Comparison of ENCODE assay signal across 15 mouse cellular contexts in the genomic region with DNA sequence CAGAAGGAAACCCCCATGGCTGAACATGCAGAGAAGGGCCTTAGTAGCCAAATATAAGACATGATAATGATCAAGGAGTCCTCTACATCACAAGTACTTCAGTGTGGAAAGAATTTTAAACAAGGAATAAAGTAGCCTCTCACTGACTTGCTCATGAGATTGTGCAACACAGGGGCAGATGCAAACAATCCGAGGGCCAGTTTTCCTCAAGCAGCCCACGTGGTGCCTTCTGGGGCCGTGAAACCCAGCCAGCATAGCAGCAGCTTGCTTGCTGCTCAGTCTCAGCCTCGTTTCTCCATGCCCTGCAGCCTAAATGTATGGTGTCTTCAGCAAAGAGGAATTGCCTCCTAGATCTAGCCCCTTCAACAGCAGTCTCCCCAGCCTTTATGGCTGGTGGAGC.
DNase-seq lines count a peak whose midpoint lies in the region.
"Had no signal": no experiment of that assay in that cellular context is flagged by ENCODE, and none has a peak within 500 bp of the region (broad histone marks: within the 10 kb centered on the region; RNA-seq: fewer than 3 reads in every experiment).

No protein-coding gene starts in this region.

- H3K4me1 ChIP-seq in heart, embryonic 10.5 days: no peaks in the 10 kb centered on the region
- H3K4me1 ChIP-seq: embryonic facial prominence, embryonic 15.5 days; forebrain, embryonic 13.5 days; hindbrain, embryonic 13.5 days; midbrain, embryonic 10.5 days had no signal

- H3K27ac ChIP-seq in heart, embryonic 10.5 days: no peak overlapping the region
- H3K27ac ChIP-seq: embryonic facial prominence, embryonic 15.5 days; forebrain, embryonic 13.5 days; hindbrain, embryonic 13.5 days; left cerebral cortex, adult 2 months; midbrain, embryonic 10.5 days had no signal

- DNase-seq in heart, adult 18-20 months: peak; percentile 57 to 69
- no peak for DNase-seq in heart, embryonic 10.5 days (ENCODE audit: low spot score)
- DNase-seq in NIH3T3 (ENCODE audit: low read depth): peak; percentile 82
- DNase-seq in heart, postnatal 25 days (ENCODE audit: low spot score): peak; percentile 40
- peak; percentile 84 for DNase-seq in lung, postnatal 36 days
- DNase-seq in cerebellum, adult 11-12 months: no peak
- no peak for DNase-seq in spleen, adult 18-20 months
- DNase-seq: gastrocnemius, postnatal 36 days; kidney, adult 18-20 months; kidney, postnatal 4 days had no signal

- H3K4me3 ChIP-seq in heart, embryonic 10.5 days: no peak overlapping the region
- H3K4me3 ChIP-seq: embryonic facial prominence, embryonic 15.5 days; forebrain, embryonic 13.5 days; hindbrain, embryonic 13.5 days; left cerebral cortex, adult 2 months; midbrain, embryonic 10.5 days had no signal

- 73% methylated on average over 4 of the region's 4 CpGs for WGBS in heart, embryonic 10.5 days

- intact Hi-C loops in heart, postnatal 25 days (cut with DNase I): no loop called here

- H3K27me3 ChIP-seq in heart, embryonic 10.5 days (ENCODE audit: insufficient read depth, poor library complexity, severe bottlenecking): no peaks in the 10 kb centered on the region
- H3K27me3 ChIP-seq: embryonic facial prominence, embryonic 15.5 days; forebrain, embryonic 13.5 days; hindbrain, embryonic 13.5 days had no signal

- H3K9me3 ChIP-seq in heart, embryonic 10.5 days: no peaks in the 10 kb centered on the region
- H3K9me3 ChIP-seq: embryonic facial prominence, embryonic 15.5 days; forebrain, embryonic 13.5 days; hindbrain, embryonic 13.5 days; midbrain, embryonic 10.5 days had no signal

- H3K36me3 ChIP-seq in heart, embryonic 10.5 days: no peaks in the 10 kb centered on the region
- H3K36me3 ChIP-seq: embryonic facial prominence, embryonic 15.5 days; hindbrain, embryonic 13.5 days; midbrain, embryonic 10.5 days had no signal

Comparison
In these comparisons a context has a peak if more than half of its experiments do, and no peak if none do; other contexts are left out.
1. DNase-seq: peak in heart, adult 18-20 months (2 of 2), NIH3T3 (single experiment), heart, postnatal 25 days (single experiment) and lung, postnatal 36 days (single experiment); none in heart, embryonic 10.5 days (single experiment), cerebellum, adult 11-12 months (single experiment) and spleen, adult 18-20 months (0 of 2).